Mouse (Mus musculus) CH12.LX (cell line): ENCODE measurements at regions not wholly inside any gene's neighbourhood (a gene's known extent, or its start where the extent isn't known, plus 50 kb on each side); places are given as distances from the start of the nearest gene placed in this dataset.

ENCODE experiments used
- DNase-seq: peaks from one replicate; pipeline ENCODE4 v3.0.0-alpha.2; 2013; ENCODE audit errors: extremely low read depth
- H3K27ac ChIP-seq: 2 replicates; pipeline ENCODE4 v1.5.1; 2012; ENCODE audit warnings: low read depth, mild to moderate bottlenecking, control low read depth, moderate library complexity; ENCODE audit not compliant: insufficient read depth
- H3K27me3 ChIP-seq: replicated peaks from 2 replicates; pipeline ENCODE3; 2012; ENCODE audit warnings: inconsistent platforms
- H3K36me3 ChIP-seq, 2 experiments: replicated peaks in 1 of 2; 2 replicates each; pipeline versions ENCODE3 to v1.6.1; 2012; ENCODE audit warnings: inconsistent platforms in 1 of 2, low read length in 1 of 2, mild to moderate bottlenecking in 1 of 2, mixed read lengths in 1 of 2, moderate library complexity in 1 of 2; ENCODE audit not compliant: control insufficient read depth in 1 of 2, insufficient read depth in 1 of 2
- H3K4me1 ChIP-seq, 2 experiments: 2 replicates each; pipeline ENCODE4 v1.6.1; 2012; ENCODE audit warnings: inconsistent platforms in 1 of 2, moderate library complexity in 1 of 2; ENCODE audit not compliant: insufficient read depth in 2 of 2, control insufficient read depth in 1 of 2
- H3K4me2 ChIP-seq: 2 replicates; pipeline ENCODE4 v1.6.1; 2012; ENCODE audit warnings: low read depth, mild to moderate bottlenecking, control low read depth; ENCODE audit not compliant: poor library complexity, insufficient read depth, severe bottlenecking
- H3K4me3 ChIP-seq, 3 experiments: fragments of 150-350 bp in 1 of 3; sonication (generic) in 1 of 3; replicated peaks in 1 of 3; 2 replicates each; pipeline versions ENCODE3 to v1.5.1; 2011 to 2012; ENCODE audit warnings: low read depth in 2 of 3, low read length in 2 of 3, mild to moderate bottlenecking in 2 of 3, moderate library complexity in 2 of 3, control low read depth in 1 of 3, improper control_type of control experiment in 1 of 3, inconsistent platforms in 1 of 3, mixed read lengths in 1 of 3; ENCODE audit not compliant: poor library complexity in 1 of 3
- H3K79me2 ChIP-seq: replicated peaks from 2 replicates; pipeline ENCODE4 v1.6.1; 2012; ENCODE audit warnings: mild to moderate bottlenecking, moderate library complexity; ENCODE audit not compliant: control insufficient read depth, poor library complexity, insufficient read depth, severe bottlenecking; ENCODE audit errors: extremely low read depth
- H3K9ac ChIP-seq: 2 replicates; pipeline ENCODE4 v1.6.1; 2012; ENCODE audit warnings: low read depth, mild to moderate bottlenecking, control low read depth, moderate library complexity; ENCODE audit not compliant: insufficient read depth
- H3K9me3 ChIP-seq: replicated peaks from 2 replicates; pipeline ENCODE3; 2012; ENCODE audit warnings: low read length, inconsistent platforms, mixed read lengths
- CHD1 ChIP-seq: IDR thresholded peaks from 2 replicates; pipeline ENCODE4 v1.6.1; 2012; ENCODE audit warnings: low read depth, low read length, improper control_type of control experiment, inconsistent platforms
- CHD2 ChIP-seq: IDR thresholded peaks from 2 replicates; pipeline ENCODE4 v1.6.1; 2011; ENCODE audit warnings: low read length, improper control_type of control experiment
- ELF1 ChIP-seq: IDR thresholded peaks from 2 replicates; pipeline ENCODE4 v1.6.1; 2014; ENCODE audit warnings: low read depth, mild to moderate bottlenecking, inconsistent platforms, low read length, improper control_type of control experiment
- EP300 ChIP-seq: IDR thresholded peaks from 2 replicates; pipeline ENCODE4 v1.6.1; 2011; ENCODE audit warnings: low read length, improper control_type of control experiment
- GABPA ChIP-seq: IDR thresholded peaks from 2 replicates; pipeline ENCODE4 v1.6.1; 2012; ENCODE audit warnings: low read depth, low read length, improper control_type of control experiment, inconsistent platforms; ENCODE audit not compliant: insufficient replicate concordance
- IRF4 ChIP-seq: IDR thresholded peaks from 2 replicates; pipeline ENCODE4 v1.6.1; 2014; ENCODE audit warnings: low read depth, mild to moderate bottlenecking, inconsistent platforms, low read length, improper control_type of control experiment
- JUN ChIP-seq: IDR thresholded peaks from 2 replicates; pipeline ENCODE4 v1.6.1; 2011; ENCODE audit warnings: low read depth, mild to moderate bottlenecking, low read length, improper control_type of control experiment, moderate library complexity; ENCODE audit not compliant: insufficient read depth
- JUND ChIP-seq: conservative IDR thresholded peaks from 2 replicates; pipeline ENCODE4 v1.6.1; 2011; ENCODE audit warnings: low read depth, low read length, improper control_type of control experiment
- KAT2A ChIP-seq: IDR thresholded peaks from 2 replicates; pipeline ENCODE4 v1.6.1; 2012; ENCODE audit warnings: low read length, improper control_type of control experiment, inconsistent platforms; ENCODE audit not compliant: insufficient replicate concordance
- MAFK ChIP-seq: IDR thresholded peaks from 2 replicates; pipeline ENCODE4 v1.6.1; 2011; ENCODE audit warnings: low read length, improper control_type of control experiment; ENCODE audit not compliant: insufficient replicate concordance
- MAZ ChIP-seq: IDR thresholded peaks from 2 replicates; pipeline ENCODE4 v1.6.1; 2012; ENCODE audit warnings: low read depth, mild to moderate bottlenecking, inconsistent platforms, low read length, improper control_type of control experiment, moderate library complexity
- MEF2A ChIP-seq: IDR thresholded peaks from 2 replicates; pipeline ENCODE4 v1.6.1; 2014; ENCODE audit warnings: low read depth, mild to moderate bottlenecking, inconsistent platforms, low read length, improper control_type of control experiment, borderline replicate concordance
- MXI1 ChIP-seq: IDR thresholded peaks from 2 replicates; pipeline ENCODE4 v1.6.1; 2011; ENCODE audit warnings: mild to moderate bottlenecking, low read depth, low read length, improper control_type of control experiment
- MYC ChIP-seq: IDR thresholded peaks from 2 replicates; pipeline ENCODE4 v1.6.1; 2011; ENCODE audit warnings: low read depth, mild to moderate bottlenecking, improper control_type of control experiment, low read length
- NELFE ChIP-seq: IDR thresholded peaks from 2 replicates; pipeline ENCODE4 v1.6.1; 2011; ENCODE audit warnings: low read depth, low read length, improper control_type of control experiment
- NRF1 ChIP-seq: IDR thresholded peaks from 2 replicates; pipeline ENCODE4 v1.6.1; 2014; ENCODE audit warnings: low read depth, mild to moderate bottlenecking, inconsistent platforms, low read length, improper control_type of control experiment, moderate library complexity
- PAX5 ChIP-seq: IDR thresholded peaks from 2 replicates; pipeline ENCODE4 v1.6.1; 2012; ENCODE audit warnings: low read length, inconsistent platforms, mixed read lengths
- POLR2A ChIP-seq: IDR thresholded peaks from 2 replicates; pipeline ENCODE4 v1.6.1; 2011; ENCODE audit warnings: low read depth, mild to moderate bottlenecking, improper control_type of control experiment, low read length
- POLR2AphosphoS2 ChIP-seq: IDR thresholded peaks from 2 replicates; pipeline ENCODE4 v1.6.1; 2011; ENCODE audit warnings: low read depth, low read length, improper control_type of control experiment
- RAD21 ChIP-seq: IDR thresholded peaks from 2 replicates; pipeline ENCODE4 v1.6.1; 2011; ENCODE audit warnings: low read depth, mild to moderate bottlenecking, low read length, improper control_type of control experiment, moderate library complexity
- SIN3A ChIP-seq: IDR thresholded peaks from 2 replicates; pipeline ENCODE4 v1.6.1; 2012; ENCODE audit warnings: low read length, improper control_type of control experiment, inconsistent platforms
- SMC3 ChIP-seq: IDR thresholded peaks from 2 replicates; pipeline ENCODE4 v1.6.1; 2011; ENCODE audit warnings: low read depth, low read length, improper control_type of control experiment
- TBP ChIP-seq: conservative IDR thresholded peaks from 2 replicates; pipeline ENCODE4 v1.6.1; 2011; ENCODE audit warnings: low read depth, low read length, improper control_type of control experiment
- UBTF ChIP-seq: IDR thresholded peaks from 2 replicates; pipeline ENCODE4 v1.6.1; 2012; ENCODE audit warnings: low read depth, mild to moderate bottlenecking, inconsistent platforms, low read length, improper control_type of control experiment, moderate library complexity
- USF2 ChIP-seq: conservative IDR thresholded peaks from 2 replicates; pipeline ENCODE4 v1.6.1; 2011; ENCODE audit warnings: low read depth, low read length, improper control_type of control experiment
- ZNF384 ChIP-seq: IDR thresholded peaks from 2 replicates; pipeline ENCODE4 v1.6.1; 2012; ENCODE audit warnings: low read depth, low read length, improper control_type of control experiment, inconsistent platforms
- dilution Hi-C: fragments of 300-500 bp; cut with MboI; formaldehyde crosslinking; loops from 2 replicates; pipeline ENCODE4 v1.14.3; 2020; ENCODE audit warnings: low sequenced_read_pairs; ENCODE audit not compliant: extremely low pct_unique_long_range_greater_than_20kb, extremely low pct_ligation_motif_present
- in situ Hi-C: fragments of 300-500 bp; cut with MboI; formaldehyde crosslinking; loops from 3 replicates; pipeline ENCODE4 v1.14.3; 2019; ENCODE audit warnings: low sequenced_read_pairs, low pct_ligation_motif_present, low pct_unique_long_range_greater_than_20kb, mixed read lengths

- no peak for DNase-seq
- TF ChIP-seq MXI1: no peak
- TF ChIP-seq USF2: no peak
- TF ChIP-seq CHD1: no peak
- no peak for TF ChIP-seq EP300
- no peak for TF ChIP-seq JUND
- in situ Hi-C loops: no loop called here
- Histone ChIP-seq H3K79me2 (no peaks in the 10 kb centered on the region), H3K9ac (no peak overlapping the region), H3K4me1 (no peaks in the 10 kb centered on the region), H3K4me2 (no peak overlapping the region), H3K9me3 (no peaks in the 10 kb centered on the region), H3K36me3 (no peaks in the 10 kb centered on the region), H3K27me3 (no peaks in the 10 kb centered on the region), H3K4me3 (no peak overlapping the region), H3K27ac (no peak overlapping the region)
- dilution Hi-C loops: no loop called here
Observed at GRCm38 (mm10) chr2:115057200-115057599, 402.4 kb upstream of the Dph6 start.

GRCm38 (mm10) chr2:115067489-115068163 is 412.9 kb upstream of the Dph6 start:
- in situ Hi-C loops: no loop called here
- dilution Hi-C loops: no loop called here

GRCm38 (mm10) chr2:115069704-115070103 is 414.9 kb upstream of the Dph6 start:
- dilution Hi-C loops (no loop called here), in situ Hi-C loops (no loop called here)
- Histone ChIP-seq H3K27me3 (no peaks in the 10 kb centered on the region), H3K36me3 (no peaks in the 10 kb centered on the region), H3K27ac (no peak overlapping the region), H3K4me1 (peaks cover 0 to 3% of the 10 kb centered on the region in 2 experiments; a peak in 1 of 4 replicates), H3K4me3 (no peak overlapping the region), H3K79me2 (no peaks in the 10 kb centered on the region), H3K9ac (no peak overlapping the region), H3K4me2 (no peak overlapping the region)
- peak; percentile 19 for DNase-seq
- no peak for TF ChIP-seq JUN
- TF ChIP-seq MAZ: no peak
- TF ChIP-seq KAT2A: no peak
- TF ChIP-seq PAX5: no peak
- TF ChIP-seq POLR2AphosphoS2: no peak
- no peak for TF ChIP-seq UBTF
- no peak for TF ChIP-seq MAFK
- TF ChIP-seq ELF1: no peak
- no peak for TF ChIP-seq MXI1
- TF ChIP-seq USF2: no peak
- TF ChIP-seq EP300: no peak
- no peak for TF ChIP-seq NRF1
- no peak for TF ChIP-seq MYC
- TF ChIP-seq JUND: no peak
- TF ChIP-seq, all 38 proteins: peak for 0
- H3K9me3 ChIP-seq: no peaks in the 10 kb centered on the region

More at GRCm38 (mm10) chr2:115067489-115068163, 412.9 kb upstream of the Dph6 start:
- Histone ChIP-seq H3K79me2 (no peaks in the 10 kb centered on the region), H3K9me3 (no peaks in the 10 kb centered on the region), H3K4me1 (peaks cover 0 to 3% of the 10 kb centered on the region in 2 experiments; a peak in 1 of 4 replicates), H3K27me3 (no peaks in the 10 kb centered on the region), H3K4me2 (no peak overlapping the region), H3K27ac (no peak overlapping the region), H3K4me3 (no peak overlapping the region), H3K36me3 (no peaks in the 10 kb centered on the region), H3K9ac (no peak overlapping the region)
- TF ChIP-seq GABPA (no peak), IRF4 (no peak), MAFK (no peak), CHD2 (no peak), UBTF (no peak), SMC3 (no peak), NELFE (no peak), SIN3A (no peak), POLR2AphosphoS2 (no peak), EP300 (no peak), POLR2A (no peak), ZNF384 (no peak), CHD1 (no peak), RAD21 (no peak), TBP (no peak), ELF1 (no peak), MXI1 (no peak), MYC (no peak), MEF2A (no peak), USF2 (no peak)
- DNase-seq: no peak
